Mouse (Mus musculus) cerebellum, postnatal 25 days (tissue): ENCODE measurements around the gene Cenpb.
"Not testable (repeated sequence)": the region's sequence is repeated elsewhere in the genome, so short reads cannot be mapped to it uniquely, and the experiment has no call there.

Source experiments
- DNase-seq, 2 experiments: peaks; one replicate each; pipeline ENCODE4 v3.0.0; 2021; ENCODE audit warnings: mixed read lengths in 2 of 2

The Cenpb gene

DNA sequence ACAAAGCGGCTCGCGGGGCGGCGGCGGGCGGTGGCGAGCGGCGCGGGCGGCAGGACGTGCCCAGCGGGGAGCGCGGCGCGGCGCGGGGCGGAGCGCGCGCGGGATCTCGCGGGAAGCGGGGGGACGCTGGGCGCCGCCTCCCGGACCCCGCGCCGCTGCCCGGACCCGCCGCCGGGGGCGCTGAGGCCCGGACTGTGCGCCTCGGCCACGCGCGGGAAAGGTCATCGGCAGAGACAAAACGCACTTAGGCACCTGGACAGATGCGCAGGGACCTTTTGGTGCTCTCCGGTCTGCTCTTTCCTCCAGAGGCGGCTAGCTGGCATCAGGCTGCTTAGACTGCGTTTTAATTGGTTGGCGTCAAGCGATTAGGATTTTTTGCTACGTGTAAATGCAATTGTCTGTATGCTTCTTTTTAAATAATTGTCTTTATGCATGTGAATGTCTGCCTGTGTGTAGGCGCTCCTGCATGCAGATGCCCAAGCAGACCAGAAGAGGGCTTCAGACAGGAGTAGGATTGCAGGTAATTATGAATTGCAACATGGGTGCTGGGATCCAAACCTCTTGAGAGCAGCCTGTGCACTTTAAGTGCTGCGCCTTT, at the start of gene Cenpb:
Gene Cenpb (minus strand): TSS at position 78 of the 598 bp plus-strand sequence.
- DNase-seq, result peak; percentile 91 to 95

DNA sequence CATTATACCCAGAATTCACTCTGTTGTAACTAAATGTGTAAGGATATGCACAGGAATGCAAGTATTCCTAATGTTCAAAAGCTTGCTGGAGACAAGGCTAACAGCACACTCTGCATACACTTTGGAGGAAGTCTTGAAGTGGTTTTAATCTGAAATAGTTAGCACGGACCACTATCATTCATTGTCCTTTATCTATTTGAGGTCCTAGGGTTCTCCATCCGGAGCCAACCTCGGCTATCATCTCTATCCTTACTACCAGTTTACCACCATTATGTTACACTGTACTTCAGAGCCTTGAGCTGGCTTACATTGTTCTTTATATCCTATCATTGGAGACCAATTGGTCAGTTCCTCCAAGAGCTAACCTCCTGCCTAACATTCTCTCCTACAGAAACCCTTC, 47.4 kb upstream of the Cenpb start:
- no peak for DNase-seq

DNA sequence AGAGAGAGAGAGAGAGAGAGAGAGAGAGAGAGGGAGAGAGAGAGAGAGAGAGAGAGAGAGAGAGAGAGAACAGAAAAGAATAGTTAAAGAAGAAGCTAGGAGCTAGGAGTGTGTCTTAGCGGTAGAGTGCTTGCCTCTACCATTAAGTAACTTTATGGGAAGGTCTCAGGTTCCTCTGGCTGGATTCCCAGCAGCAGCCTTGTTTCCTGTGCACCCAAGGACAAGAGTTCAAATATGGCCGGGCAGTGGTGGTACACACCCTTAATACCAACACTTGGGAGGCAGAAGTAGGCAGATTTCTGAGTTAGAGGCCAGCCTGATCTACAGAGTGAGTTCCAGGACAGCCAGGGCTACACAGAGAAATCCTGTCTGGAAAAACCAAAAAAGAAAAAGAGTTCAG, 46.8 kb upstream of the Cenpb start:
- not testable (repeated sequence) for DNase-seq

DNA sequence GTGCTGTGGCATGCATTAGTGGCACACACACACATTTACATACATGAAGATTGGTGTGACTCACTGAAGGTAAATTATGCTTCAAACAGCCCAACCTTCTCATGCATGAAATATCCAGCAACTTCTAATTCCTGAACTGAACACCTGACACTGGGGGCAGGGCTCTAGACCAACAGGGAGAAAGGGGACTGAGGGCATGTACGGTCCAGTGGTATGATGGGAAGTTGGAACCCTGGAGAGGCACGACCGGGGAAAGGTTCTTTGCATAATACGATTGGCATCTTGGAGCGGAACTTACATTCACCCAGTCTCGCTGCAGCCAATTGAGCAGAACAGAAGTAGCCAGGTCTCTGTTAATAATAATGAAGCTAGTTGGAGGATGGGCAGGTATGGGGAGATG, 45.3 kb upstream of the Cenpb start:
- no peak for DNase-seq

DNA sequence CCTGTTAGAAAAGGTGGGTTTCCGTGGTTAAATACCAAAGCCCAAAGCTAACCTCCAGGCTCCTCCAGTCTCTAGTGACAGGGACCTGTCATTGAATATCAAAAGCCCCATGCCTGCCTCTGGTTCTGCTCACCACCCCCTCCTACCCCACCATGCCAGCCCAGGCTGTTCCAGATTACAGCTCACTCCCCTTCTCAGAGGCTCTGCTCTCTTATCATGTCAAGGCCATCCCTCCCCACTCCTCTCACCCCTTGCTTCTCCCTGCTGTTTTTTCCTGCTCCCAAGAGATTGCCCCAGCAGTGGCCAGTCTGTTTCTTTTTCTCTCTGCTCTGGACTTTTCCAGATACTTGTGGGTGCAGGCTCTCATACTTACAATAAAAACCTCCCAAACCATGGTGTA, 43.7 kb upstream of the Cenpb start:
- DNase-seq, result no peak

DNA sequence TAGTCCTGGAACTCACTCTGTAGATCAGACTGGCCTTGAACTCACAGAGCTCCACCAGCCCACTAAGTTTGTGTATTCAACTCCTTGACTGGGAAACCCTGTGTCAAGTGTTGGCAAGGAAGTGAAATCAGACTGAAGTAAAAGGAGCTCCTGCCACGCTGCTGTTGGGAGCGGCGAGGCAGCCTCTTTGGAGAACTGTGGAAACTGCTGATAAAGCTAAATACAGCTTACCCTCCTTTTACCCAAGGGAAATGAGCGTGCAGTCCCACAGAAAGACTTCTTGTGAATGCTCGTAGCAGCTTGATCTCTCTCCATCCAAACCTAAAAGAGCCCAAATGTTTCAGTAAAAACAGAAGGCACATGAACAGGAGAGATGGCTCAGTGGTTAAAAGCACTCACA, 42.7 kb upstream of the Cenpb start:
- no peak for DNase-seq

DNA sequence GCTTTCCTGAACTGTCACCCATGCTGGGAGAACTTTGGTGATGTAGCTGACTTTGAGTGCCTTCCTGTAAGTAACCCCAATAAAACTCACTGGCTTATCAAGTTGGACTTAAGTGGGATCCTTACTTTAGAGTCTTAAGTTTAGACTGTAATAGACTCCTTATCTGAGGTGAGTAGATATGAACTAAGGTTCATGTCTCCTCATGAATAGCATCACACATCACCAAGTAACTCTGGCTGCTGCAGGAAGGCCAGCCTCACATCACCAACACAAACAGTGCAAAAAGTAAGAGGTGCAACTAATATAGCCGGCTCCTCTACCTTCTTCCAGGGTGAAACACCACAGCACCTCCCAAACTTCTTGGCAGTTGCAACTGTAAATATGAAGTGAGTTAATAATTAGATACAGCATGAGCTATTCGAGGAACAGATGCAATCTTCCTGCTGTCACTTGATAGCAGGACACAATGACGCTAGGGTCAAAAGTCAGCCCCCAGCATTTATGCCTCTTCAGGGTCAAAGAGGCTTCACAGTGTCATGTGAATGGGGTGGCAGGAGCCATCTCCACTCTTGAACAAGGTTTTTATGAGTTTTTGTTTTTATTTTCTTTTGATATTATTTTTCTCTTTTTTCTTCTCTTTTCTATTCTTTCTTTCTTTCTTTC, 42.1 kb upstream of the Cenpb start:
- DNase-seq, result no peak

DNA sequence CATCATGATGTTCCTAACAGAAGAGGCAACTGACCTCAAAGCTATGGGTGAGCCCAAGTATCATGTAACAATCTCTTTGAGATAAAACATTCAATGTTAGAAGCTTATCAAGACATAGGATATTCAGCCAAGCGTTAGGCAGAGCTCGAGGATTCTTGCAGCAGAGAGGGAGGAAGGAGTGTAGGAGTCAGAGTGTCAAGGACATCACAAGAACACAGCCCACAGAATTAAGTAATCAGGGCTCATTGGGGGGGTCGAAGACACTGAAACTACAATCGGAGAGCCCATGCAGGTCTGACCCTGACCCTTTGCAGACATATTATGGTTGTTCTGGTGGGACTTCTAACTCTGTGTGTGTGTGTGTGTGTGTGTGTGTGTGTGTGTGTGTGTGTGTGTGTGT, 40.2 kb upstream of the Cenpb start:
- DNase-seq, result no peak

DNA sequence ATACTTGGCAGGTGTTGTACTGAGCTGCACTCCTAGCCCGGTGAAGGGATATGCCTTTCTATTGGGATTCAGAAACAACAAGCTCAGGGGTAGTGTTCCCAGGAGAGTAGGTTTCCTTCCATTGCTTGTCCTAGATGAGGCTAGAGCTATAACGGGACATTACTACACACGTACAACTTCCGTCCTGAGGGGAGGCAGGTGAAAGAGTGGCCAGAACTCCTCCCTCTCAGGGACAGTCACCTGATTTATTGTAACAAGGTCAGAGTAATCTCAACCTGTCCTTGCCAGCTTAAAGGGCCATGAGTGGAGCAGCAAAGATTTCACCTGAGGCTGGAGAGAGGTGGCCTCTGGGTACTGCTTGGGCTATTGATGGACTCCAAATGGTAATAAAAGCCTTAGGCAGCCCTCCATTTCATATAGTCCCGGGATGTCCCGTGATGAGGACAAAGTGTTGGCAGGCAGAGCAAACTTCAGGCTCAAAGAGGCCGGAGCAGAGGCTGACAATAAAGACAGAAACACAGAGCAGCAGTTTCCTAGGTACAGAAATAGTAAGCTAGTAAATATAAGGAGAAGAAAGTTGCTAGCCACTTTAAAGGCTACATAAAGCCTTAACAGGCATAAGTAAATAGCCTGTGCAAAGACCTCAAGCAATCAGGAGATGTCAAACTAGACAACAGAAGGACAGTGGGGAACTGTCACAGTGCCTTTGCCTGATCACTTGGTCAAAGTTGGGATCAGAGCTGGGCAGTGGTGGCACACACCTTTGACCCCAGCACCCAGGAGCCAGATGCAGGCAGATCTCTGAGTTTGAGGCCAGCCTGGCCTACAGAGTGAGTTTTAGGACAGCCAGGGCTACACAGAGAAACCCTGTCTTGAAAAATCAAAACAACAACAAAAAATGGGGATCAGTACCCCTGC, 36.3 kb upstream of the Cenpb start:
- DNase-seq, result no peak

DNA sequence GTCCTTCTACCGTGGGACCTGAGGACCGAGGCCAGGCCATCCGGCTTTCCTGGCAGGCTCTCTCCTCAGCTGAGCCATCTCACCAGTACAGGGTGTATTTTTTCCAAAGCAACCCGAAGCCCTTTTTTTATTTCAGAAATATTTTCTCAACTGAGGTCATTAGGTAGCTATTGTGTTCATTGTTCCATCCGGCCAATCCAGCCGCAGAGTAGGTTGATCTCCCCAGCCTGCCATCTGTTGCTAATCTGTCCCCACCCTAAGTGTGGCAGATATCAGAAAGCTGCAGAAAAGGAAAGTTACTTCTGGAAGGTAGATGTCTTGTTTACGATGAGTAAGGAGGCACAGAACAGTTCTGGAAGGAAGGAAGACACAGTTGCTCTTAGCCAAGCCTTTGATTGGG, 33.9 kb upstream of the Cenpb start:
- DNase-seq, result peak in 1 of 2 experiments; percentile 12

DNA sequence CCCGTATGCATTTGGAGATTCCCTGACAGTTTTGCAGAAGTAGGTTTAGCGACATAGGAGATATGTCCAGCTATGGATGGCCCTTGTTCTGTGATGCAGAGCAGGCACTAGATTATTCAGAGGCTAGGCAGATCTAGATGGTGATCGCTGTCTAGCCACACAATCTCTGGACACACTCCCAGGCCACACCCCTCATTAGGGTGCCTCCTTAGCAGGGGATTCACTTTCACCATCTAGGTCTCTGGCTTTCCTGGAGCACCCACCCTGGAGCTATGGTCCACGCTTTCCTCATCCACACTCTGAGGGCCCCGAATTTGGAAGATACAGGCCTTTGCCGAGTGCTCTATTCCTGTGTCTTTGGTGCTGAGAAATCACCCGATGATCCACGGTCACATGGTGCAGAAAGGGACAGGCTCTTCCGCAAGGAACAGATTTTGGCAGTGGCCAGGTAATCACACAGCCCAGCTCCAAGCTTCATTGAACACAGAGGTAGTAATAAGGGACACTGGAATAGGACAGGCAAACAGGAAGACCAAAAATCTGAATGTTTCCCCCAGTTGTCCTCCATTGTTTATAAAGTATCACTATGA, 31.3 kb upstream of the Cenpb start:
- DNase-seq, result peak; percentile 55 to 56

DNA sequence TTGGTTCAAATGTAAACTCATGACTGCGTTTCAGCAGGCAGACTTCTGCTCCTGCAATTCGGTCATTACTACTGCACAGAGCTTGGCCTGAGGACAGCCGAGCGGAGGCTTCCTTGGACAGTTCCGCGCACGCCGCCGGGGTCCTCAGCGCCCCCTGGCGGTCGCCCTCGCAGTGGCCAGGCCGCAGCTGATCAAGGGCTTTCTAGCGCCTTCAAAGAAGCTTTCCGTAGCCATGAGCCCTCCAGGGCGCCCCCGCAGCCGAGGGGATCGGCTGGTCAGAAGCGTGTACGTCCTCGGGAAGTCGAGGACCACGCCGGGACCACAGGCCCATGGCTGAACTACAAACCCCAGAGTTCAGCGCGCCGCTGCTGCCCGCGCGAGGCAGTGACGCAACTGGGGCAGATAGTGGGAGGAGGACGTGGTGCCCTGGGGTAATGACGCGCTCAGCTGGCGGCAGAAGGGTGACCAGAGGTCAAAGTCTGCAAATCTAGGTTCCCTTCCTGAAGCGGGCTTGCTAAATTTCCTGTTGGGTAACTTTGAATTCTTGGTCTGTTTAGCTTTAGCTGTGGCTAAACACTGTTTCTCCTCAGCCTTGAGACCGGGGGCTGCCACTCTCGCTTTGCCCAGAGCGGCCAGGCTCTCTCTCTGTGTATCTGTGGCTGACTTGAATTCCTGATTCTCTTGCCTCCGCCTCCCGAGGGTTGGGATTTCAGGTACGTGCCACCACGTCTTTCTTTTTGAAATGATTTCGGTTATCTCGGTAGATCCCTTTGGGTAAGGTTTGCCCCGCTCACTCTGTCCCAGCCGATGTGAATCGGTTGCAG, 30.3 kb upstream of the Cenpb start:
- peak; percentile 96 to 98 for DNase-seq

DNA sequence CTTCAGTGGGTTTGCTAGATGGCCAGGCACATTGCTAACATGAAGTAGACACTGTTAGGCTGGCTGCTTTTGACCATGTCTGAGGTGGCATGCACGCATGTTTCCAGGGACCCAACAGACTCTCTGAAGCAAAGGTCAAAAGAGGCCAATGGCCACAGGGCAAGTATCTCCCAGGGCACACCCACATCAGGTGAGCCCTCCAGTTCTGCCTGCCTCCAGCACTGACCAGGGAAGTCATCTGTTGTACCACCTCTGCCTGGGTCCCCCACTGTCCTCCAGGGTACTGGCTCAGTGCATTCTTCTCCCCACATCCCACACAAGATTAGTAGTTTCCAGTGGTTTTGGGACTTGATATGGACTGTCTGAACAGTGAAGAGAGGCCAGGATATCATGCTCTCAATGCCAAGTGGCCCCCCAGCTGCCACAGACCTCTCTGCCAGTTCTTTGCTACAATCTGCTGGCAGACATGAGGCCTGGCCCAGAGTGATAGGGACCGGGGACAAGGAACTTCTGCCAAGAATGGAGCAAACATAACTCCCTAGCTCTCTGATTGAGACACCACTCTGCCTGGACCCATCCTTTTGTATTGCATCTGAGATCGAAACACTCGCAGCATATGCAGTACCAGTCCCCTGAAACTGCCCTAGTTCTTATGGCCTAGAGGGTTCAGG, 29.4 kb upstream of the Cenpb start:
- peak; percentile 21 to 31 for DNase-seq

DNA sequence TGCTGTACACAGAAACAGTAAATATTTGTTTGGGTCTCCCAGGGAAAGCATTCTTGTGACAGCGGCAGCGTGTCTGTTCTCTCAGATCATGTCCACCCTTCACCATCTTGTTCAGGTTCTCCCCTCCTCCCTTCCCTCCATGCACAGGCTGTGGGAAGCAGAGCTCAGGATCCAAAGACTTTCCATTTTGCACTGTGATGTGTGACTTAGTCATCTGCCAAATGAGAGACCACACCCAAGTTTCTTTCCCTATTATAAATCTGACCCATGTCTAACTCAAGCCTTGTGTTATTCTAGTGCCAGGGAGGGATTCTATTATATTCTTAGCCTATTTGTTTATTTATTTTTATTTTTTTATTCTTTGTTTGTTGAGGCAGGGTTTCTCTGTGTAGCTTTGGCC, 28.5 kb upstream of the Cenpb start:
- no peak for DNase-seq

DNA sequence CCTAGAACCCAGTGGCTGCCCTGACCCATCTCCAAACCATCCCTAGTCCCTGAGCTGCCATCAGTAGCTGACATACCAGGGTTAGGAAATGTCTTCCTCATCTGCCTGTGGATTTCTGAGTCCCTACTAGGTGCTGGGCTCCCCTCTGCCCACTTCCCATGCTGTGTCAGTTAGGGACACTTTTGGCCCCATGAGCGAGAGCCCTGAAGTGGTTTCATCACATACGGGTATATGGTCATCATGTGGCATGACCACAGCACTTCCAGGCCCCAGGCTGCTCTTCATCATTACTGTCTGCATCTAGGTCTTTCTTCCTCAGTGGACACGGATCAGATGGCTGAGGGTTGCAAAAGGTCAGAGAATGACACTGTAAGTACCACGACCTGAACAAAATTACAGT, 26.9 kb upstream of the Cenpb start, which contains the start of gene Ap5s1:
Gene Ap5s1 (plus strand): TSS at position 301 of the 400 bp plus-strand sequence.
- DNase-seq, result no peak

DNA sequence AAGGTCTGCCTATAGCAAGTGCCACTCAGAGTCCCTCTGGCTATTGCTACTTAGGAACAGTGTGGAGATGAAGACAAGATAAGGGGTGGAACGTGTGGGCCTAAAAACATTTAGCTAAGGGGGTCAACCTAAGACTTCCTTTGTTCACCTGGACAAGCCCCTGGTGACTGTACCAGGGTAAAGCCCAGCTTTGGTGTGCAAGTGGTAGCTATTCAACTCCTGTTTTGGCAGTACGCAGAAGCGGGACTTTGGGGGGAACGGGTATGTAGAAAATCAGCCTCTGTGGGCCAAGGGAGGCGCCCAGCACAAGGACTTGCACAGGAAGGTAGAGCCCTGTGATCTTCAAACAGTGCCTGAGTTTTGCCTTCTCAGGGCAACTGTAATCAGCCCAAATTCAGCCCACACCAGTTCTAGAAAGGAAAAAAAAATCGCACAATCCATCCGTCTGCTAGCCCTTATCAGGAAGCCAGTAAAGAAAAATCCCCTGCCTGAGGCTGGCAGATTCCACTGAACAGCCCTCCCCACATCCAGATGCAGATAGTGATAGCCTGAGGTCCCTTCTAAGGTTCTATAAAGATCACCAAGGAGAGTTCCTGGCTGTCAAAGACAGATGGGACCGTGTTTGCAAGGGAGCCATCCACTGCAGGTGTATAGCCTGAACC, 25.8 kb upstream of the Cenpb start:
- no peak for DNase-seq

DNA sequence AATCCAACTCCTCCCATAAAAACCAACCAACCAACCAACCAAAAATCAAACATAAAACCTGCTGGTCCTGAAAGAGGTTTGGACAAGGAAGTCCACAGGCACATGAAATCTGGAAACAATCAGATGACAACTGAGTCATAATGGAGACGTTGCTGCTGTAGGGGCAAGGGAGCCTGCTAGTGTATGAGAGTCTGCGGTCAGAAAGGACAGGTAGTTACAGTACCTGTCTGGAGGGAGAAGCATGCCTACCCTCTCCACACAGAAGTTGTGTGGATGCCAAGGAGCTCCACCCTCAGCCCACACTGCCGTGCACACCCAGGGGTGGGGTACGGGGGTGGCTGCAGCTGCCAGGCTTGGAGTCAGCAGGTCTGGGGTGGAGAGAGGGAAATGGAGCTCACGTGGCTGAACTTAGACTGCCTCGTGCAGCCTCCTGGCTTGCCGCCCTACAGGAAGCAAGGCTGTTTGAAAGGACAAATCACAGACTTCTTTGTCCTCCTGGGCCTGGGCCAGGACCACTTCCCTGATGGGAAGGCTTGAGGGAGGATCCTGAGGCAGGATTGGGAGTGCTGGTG, 24.6 kb upstream of the Cenpb start:
- DNase-seq, result peak; percentile 38 to 59

DNA sequence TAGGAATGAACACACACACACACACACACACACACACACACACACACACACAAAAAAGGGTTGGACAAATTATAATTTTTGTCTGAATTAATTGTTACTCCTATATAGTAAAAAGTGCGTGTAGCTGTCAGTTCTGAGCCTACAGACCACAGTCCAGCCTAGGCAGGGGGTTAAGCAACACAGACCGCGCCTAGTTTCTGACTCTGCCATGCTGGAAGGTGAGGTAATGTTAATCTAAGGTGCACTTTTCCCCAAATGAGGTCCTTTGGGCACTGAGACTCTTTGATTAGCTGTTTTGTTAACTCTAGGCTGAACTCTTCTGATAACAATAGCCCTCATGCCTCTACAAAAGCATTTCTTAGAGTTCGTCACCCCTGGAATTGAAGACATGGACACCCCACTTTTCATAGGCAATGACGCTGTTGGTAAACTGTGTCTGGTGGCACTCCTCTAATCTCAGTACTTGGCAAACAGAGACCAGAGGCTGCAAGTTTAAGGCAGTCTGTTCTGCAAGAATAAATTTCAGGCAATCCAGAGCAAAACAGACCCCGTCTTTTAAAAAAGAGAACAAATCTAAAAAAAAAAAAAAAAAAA, 24.0 kb upstream of the Cenpb start:
- no peak for DNase-seq

DNA sequence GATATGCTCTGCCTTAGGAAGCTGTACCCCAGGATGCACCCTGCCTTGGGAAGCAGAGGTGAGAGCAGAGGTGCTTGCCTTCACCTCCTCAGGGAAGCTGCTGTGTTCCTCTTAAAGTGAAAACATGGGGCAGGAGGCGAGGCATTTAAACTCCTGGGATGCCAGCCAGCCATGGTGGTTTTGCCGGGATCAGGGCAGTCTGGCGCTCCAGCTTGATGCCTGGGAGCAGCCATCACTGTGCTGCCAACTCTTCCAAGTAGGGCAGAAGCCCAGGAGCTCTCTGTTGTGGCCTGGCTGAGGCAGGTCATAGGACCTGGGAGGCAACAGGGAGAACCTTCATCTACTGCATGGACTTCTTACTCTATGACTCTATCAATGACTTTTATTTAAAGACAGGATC, 21.4 kb upstream of the Cenpb start:
- DNase-seq, result peak; percentile 37 to 66

DNA sequence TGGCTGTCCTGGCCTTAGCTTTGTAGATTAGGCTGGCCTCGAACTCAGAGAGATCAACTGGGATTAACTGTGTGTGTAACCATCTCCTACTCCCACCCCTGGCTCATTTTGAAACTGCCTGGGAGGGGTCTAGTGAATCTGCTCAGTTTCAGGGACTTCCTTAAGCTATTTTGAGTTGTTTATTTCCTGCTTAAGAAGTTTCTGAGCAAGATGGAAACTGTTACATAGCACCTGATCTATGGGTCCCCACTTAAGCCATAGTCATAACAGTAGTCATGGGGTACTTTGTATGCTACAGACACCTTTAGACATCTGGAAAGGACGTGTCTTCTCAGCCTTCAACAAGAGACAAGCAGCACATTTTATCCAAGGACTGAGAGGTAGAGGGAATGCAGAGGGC, 20.8 kb upstream of the Cenpb start:
- no peak for DNase-seq
